Mouse (Mus musculus): ENCODE measurements around the gene Rapgef1. TPM values are rescaled to one million over a fixed set of nuclear protein-coding genes. Genes with fewer than 3 reads are reported as not detected.

The Rapgef1 gene
- polyA plus RNA-seq, 1 experiment: 75.7 TPM

DNA sequence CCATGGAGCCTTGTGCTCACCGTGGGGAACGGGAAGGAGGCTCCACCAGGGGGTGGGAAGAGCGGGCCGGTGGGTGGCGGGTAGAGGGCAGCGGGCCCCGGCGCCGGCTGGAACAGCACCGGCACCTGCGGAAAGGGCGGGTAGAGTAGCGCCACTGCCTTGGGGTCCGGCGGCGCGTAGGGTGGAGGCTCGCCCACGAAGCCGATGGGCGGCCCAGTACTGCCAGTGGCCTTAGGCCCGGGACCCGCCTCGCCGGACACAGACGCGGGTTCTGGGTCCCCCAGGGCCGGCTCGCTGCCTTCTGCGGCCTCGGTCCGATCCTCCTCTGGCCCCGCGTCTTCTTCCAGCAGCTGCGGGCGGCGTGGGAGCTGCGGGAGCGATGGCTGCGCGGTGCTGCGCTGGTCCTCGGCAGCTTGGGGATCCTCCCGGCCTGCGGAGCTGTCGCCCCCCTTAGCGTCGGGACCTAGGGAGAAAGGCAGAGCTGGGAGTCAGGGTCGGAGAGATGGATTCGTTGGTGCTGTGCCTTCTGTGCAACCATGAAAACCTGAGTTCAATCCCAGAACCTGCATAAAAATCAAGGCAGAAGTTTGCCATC, 127.8 kb downstream of the Rapgef1 start:
- H3K27ac ChIP-seq (ENCODE audit: insufficient read depth, low read depth, low read length): no peak overlapping the region
- TF ChIP-seq CTCF (IDR thresholded peaks at IDR 0.05; ENCODE audit: insufficient read depth, low read depth, low read length): no peak
- TF ChIP-seq POLR2A (IDR thresholded peaks at IDR 0.05; ENCODE audit: insufficient read depth, low read depth, low read length): no peak
- H3K4me1 ChIP-seq (ENCODE audit: control insufficient read depth, insufficient read depth, low read length): peaks cover 6% of the 10 kb centered on the region
- H3K4me3 ChIP-seq (ENCODE audit: insufficient read depth, low read depth, low read length): peak overlapping the region; percentile 35
- 1% methylated on average over 50 of the region's 50 CpGs for WGBS

DNA sequence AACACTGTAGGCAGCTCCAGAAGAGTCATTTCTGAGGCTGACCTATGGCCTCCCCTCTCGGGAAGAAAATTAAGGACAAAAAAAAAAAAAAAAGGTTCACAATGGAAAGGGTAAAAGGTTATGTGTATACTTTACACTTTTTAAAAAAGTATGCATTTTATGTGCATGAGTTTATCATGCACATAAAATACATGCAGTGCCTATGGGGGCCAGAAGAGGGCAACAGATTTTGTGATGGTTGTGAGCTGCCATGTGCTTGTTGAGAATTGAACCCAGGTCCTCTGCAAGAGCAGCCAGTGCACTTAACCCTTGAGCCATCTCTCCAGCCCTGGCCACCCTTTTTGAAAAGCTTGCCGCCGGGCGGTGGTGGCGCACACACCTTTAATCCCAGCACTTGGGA, 128.3 kb downstream of the Rapgef1 start:
- no peak for TF ChIP-seq POLR2A (IDR thresholded peaks at IDR 0.05; ENCODE audit: insufficient read depth, low read depth, low read length)
- no peak for TF ChIP-seq CTCF (IDR thresholded peaks at IDR 0.05; ENCODE audit: insufficient read depth, low read depth, low read length)
- WGBS: 62% methylated on average over 5 of the region's 5 CpGs
- H3K4me3 ChIP-seq (ENCODE audit: insufficient read depth, low read depth, low read length): no peak overlapping the region
- no peak overlapping the region for H3K27ac ChIP-seq (ENCODE audit: insufficient read depth, low read depth, low read length)
- peaks cover 6% of the 10 kb centered on the region for H3K4me1 ChIP-seq (ENCODE audit: control insufficient read depth, insufficient read depth, low read length)

DNA sequence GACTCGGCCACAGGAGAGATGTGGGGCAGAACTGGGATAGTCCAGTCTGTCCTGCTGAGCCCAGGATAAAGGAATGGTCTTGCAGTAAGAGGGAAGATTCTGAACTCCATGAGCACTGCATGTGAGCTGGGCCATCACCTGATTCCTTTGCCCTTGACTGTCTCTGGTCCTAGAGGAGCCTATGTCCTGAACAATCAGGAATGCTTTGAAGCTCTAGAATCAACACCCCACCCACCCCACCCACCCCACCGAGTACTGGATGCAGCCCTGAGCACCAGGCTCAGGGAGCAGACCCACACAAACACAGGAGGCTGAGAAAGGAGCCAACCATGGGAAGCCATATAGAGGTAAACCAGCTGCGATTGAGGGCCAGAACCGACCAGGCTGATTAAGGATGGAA, 129.0 kb downstream of the Rapgef1 start:
- H3K4me3 ChIP-seq (ENCODE audit: insufficient read depth, low read depth, low read length): no peak overlapping the region
- 71% methylated on average over 4 of the region's 4 CpGs for WGBS
- no peak overlapping the region for H3K27ac ChIP-seq (ENCODE audit: insufficient read depth, low read depth, low read length)
- H3K4me1 ChIP-seq (ENCODE audit: control insufficient read depth, insufficient read depth, low read length): peaks cover 6% of the 10 kb centered on the region
- TF ChIP-seq POLR2A (IDR thresholded peaks at IDR 0.05; ENCODE audit: insufficient read depth, low read depth, low read length) (no peak), CTCF (IDR thresholded peaks at IDR 0.05; ENCODE audit: insufficient read depth, low read depth, low read length) (no peak)

DNA sequence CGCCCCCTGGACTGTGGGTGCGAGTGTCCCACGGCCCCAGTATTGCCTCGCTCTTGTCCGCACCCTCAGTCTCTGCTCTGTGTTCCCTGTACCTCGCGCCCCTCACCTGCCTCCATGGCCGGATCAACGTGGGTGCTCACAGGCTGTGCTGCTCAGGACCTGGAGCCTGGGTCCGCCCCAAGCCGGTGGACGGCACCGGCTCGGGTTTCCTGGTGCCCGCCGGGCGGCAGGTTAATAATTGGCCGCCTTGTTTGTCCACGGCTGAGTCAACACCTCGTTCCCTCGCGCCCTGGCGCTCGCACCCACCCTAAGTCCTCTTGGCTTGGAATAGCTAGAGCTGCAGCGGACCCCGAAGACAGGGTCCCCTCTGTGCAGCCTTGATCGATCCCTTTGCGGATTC, 132.0 kb downstream of the Rapgef1 start, which contains the start of gene Gm13420:
Gene Gm13420, minus strand, starts transcription at position 189 of the 400 bp plus-strand sequence.
- WGBS: 7% methylated on average over 28 of the region's 28 CpGs
- H3K4me1 ChIP-seq (ENCODE audit: control insufficient read depth, insufficient read depth, low read length): peaks cover 6% of the 10 kb centered on the region

DNA sequence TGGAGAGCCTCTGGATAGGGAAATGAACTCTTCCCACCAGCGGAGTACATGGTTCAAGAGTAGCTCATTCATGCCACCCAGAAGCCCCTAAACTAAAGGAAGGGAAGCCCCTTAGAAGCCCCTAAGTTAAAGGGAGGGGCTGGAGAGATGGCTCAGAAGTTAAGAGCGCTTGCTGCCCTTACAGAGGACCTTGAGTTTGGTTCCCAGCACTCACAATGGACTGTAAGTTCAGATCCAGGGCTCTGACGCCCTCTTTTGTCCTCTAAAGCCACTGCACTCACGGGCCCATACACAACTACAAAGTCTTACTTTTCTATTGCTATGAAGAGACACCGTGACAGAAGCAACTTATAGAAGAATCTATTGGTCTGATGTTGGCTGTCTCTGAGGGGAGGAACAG, 132.9 kb downstream of the Rapgef1 start:
- Histone ChIP-seq H3K27ac (ENCODE audit: insufficient read depth, low read depth, low read length) (no peak overlapping the region), H3K4me1 (ENCODE audit: control insufficient read depth, insufficient read depth, low read length) (peaks cover under 1% of the 10 kb centered on the region), H3K4me3 (ENCODE audit: insufficient read depth, low read depth, low read length) (no peak overlapping the region)
- TF ChIP-seq CTCF (IDR thresholded peaks at IDR 0.05; ENCODE audit: insufficient read depth, low read depth, low read length): no peak
- TF ChIP-seq POLR2A (IDR thresholded peaks at IDR 0.05; ENCODE audit: insufficient read depth, low read depth, low read length): no peak
- 91% methylated on average over 5 of the region's 5 CpGs for WGBS

More for the DNA sequence above, 132.0 kb downstream of the Rapgef1 start, which contains the start of gene Gm13420:
- H3K4me3 ChIP-seq (ENCODE audit: insufficient read depth, low read depth, low read length): no peak within 1 kb of the TSS
- no peak for TF ChIP-seq POLR2A (IDR thresholded peaks at IDR 0.05; ENCODE audit: insufficient read depth, low read depth, low read length)
- TF ChIP-seq CTCF (IDR thresholded peaks at IDR 0.05; ENCODE audit: insufficient read depth, low read depth, low read length): no peak
- H3K27ac ChIP-seq (ENCODE audit: insufficient read depth, low read depth, low read length): no peak within 1 kb of the TSS

DNA sequence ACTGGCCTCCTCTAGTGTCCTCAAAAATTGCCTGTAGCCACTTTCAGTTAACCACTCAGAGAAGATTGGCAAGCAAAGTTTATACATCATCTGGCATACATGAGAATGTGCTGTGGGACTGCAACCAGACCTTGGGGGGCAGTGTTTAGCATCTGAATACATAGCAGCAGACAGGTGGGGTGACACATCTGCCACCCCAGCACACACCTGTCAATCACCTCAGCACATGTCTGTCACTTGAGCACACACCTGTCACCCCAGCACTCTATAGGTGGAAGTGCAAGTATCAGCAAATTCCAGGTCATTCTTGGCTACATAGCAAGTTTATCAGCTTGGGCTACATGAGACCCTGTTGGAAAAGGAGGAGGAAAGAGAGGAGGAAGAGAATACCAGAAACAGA, 136.2 kb downstream of the Rapgef1 start:
- H3K4me3 ChIP-seq (ENCODE audit: insufficient read depth, low read depth, low read length): no peak overlapping the region
- TF ChIP-seq POLR2A (IDR thresholded peaks at IDR 0.05; ENCODE audit: insufficient read depth, low read depth, low read length) (no peak), CTCF (IDR thresholded peaks at IDR 0.05; ENCODE audit: insufficient read depth, low read depth, low read length) (no peak)

GRCm38 (mm10) chr2:29764831-29765230, 145.3 kb downstream of the Rapgef1 start:
- 0% methylated on average over 1 of the region's 1 CpGs for WGBS
- Histone ChIP-seq H3K4me1 (ENCODE audit: control insufficient read depth, insufficient read depth, low read length) (no peaks in the 10 kb centered on the region), H3K27ac (ENCODE audit: insufficient read depth, low read depth, low read length) (no peak overlapping the region), H3K4me3 (ENCODE audit: insufficient read depth, low read depth, low read length) (no peak overlapping the region)
- TF ChIP-seq CTCF (IDR thresholded peaks at IDR 0.05; ENCODE audit: insufficient read depth, low read depth, low read length) (0 out of 2 replicates have a peak, but pooled peaks have one; percentile 43), POLR2A (IDR thresholded peaks at IDR 0.05; ENCODE audit: insufficient read depth, low read depth, low read length) (no peak)

More for the DNA sequence above, 136.2 kb downstream of the Rapgef1 start:
- H3K27ac ChIP-seq (ENCODE audit: insufficient read depth, low read depth, low read length): no peak overlapping the region
- H3K4me1 ChIP-seq (ENCODE audit: control insufficient read depth, insufficient read depth, low read length): no peaks in the 10 kb centered on the region

- H3K4me3 ChIP-seq (ENCODE audit: insufficient read depth, low read depth, low read length): no peak overlapping the region
- TF ChIP-seq CTCF (IDR thresholded peaks at IDR 0.05; ENCODE audit: insufficient read depth, low read depth, low read length) (no peak), POLR2A (IDR thresholded peaks at IDR 0.05; ENCODE audit: insufficient read depth, low read depth, low read length) (no peak)
- no peak overlapping the region for H3K27ac ChIP-seq (ENCODE audit: insufficient read depth, low read depth, low read length)
- no peaks in the 10 kb centered on the region for H3K4me1 ChIP-seq (ENCODE audit: control insufficient read depth, insufficient read depth, low read length)
- WGBS: 75% methylated on average over 11 of the region's 11 CpGs
These were observed 148.6 kb downstream of the Rapgef1 start for GRCm38 (mm10) chr2:29767976-29768709.

DNA sequence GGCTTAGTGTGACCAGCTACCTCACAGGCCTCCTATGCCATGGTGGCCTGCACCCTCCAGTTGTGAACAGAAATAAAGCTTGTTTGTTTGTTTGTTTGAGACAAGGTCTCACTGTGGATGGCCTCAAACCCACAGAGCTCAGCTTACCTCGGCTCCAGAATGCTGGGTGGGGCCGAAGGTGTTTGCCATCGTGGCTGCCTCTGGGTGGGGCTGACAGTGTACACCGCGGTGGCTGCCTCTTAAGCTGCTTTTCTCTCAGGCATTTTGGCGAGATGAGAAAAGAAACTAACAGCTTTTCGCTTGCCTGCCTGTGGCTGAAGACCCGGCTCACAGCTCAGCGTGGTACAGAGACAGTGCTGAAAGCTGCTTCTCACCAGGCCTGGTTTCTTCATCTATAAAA, 149.4 kb downstream of the Rapgef1 start:
- Histone ChIP-seq H3K4me3 (ENCODE audit: insufficient read depth, low read depth, low read length) (no peak overlapping the region), H3K27ac (ENCODE audit: insufficient read depth, low read depth, low read length) (no peak overlapping the region), H3K4me1 (ENCODE audit: control insufficient read depth, insufficient read depth, low read length) (no peaks in the 10 kb centered on the region)
- TF ChIP-seq POLR2A (IDR thresholded peaks at IDR 0.05; ENCODE audit: insufficient read depth, low read depth, low read length) (no peak), CTCF (IDR thresholded peaks at IDR 0.05; ENCODE audit: insufficient read depth, low read depth, low read length) (no peak)
- WGBS: 68% methylated on average over 9 of the region's 9 CpGs
